Mouse (Mus musculus): ENCODE results near the gene Elp4. TPM values are rescaled to one million over a fixed set of nuclear protein-coding genes. Genes with fewer than 3 reads are reported as not detected.

Gene Elp4
- polyA plus RNA-seq (2014; fragmentation: Nextera tagmentation; extraction: Ambion mirVana) = 34.2 and 40.4 TPM in 2 replicates

DNA sequence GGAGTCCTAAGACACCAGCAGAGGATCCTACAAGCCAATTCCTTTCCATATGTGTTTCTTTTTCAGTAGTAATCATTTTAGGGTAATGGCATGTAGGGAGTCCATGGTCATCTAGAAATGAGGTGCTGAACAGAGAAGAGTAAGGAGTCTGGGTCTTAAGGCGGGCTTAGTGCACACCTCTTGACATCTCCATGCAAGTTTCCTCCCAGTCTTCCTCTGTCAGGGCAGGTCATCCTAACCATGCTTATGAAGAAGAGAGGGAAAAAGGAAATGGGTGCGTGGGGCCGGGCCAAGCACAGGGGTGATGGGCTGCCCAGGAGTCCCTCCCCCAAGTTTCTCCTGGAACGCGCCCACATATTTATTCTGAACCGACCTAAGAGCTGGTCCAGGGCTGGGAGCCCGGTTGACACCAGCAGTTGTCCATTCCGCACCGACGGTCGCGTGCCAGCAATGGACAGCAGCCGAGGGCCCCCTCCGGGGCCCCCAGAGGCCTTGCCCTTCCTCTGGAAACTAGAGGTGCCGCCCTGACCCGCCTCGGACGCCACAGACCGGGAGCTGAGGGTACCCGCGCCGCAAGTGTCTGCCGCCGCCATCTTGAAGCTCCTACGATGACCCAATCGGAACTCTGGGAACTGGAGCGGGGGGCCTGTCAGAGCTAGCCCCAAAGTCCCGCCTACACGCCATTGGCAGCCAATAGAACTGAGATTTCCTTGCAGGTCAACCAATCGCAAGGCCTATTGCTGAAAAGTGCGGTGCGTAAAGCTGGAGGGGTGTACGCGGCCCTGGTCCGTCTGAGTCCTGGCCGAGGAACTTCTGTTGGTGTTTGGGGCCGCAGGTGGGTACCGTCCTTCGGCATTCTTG, at the start of gene Elp4, which contains the start of gene Immp1l:
Elp4 (minus strand) TSS at position 669 of the 861 bp plus-strand sequence.
Immp1l (plus strand) TSS at position 743 of the 861 bp plus-strand sequence.
- under 1% methylated on average over 39 of the region's 39 CpGs for whole genome bisulfite sequencing
- peak; percentile 100 for ATAC-seq (ENCODE audit: insufficient number of reproducible peaks, insufficient read depth, low FRiP score, low read depth)
- Histone ChIP-seq H3K36me3 (ENCODE audit: control insufficient read depth, insufficient read depth, low read length) (no peaks in the 10 kb centered on the region; the same call in 1 of the 2 replicates), H3K4me1 (ENCODE audit: control insufficient read depth, insufficient read depth, low read length) (no peaks in the 10 kb centered on the region), H3K27ac (ENCODE audit: low read length) (peak within 1 kb of the TSS; percentile 39; the same call in 1 of the 2 replicates), H3K9ac (replicated peaks; ENCODE audit: low read depth, low read length) (peak within 1 kb of the TSS; percentile 68), H3K4me3 (ENCODE audit: low read depth, low read length) (peak within 1 kb of the TSS; percentile 84), H3K27me3 (ENCODE audit: control insufficient read depth, insufficient read depth, low read length) (no peaks in the 10 kb centered on the region), H3K9me3 (ENCODE audit: control insufficient read depth, low read depth, low read length) (no peaks in the 10 kb centered on the region), H3K4me2 (replicated peaks; ENCODE audit: low read depth, low read length) (peak within 1 kb of the TSS; percentile 74)

DNA sequence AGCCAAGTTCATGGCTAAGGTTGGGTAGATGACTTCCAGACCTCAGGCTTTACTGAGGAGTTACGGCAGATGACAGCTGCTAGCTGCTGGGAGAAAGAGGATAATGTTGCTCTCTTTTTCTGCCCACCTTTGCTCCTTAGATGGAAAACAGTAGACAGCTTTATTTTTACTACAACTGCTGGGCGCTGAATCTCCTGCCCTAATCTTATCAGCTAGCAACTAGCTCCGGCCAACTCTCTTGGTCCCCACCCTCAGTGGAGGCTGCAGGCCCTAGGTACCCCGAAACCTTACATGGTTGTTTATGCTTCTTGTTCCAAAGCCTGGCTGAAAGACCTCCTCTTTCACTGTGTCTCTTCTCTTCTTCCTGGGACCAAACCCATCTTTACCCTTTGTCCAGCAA, 49.5 kb upstream of the Elp4 start:
- WGBS = 84% methylated on average over 4 of the region's 4 CpGs
- Histone ChIP-seq H3K27me3 (ENCODE audit: control insufficient read depth, insufficient read depth, low read length) (no peaks in the 10 kb centered on the region), H3K9ac (replicated peaks; ENCODE audit: low read depth, low read length) (no peak overlapping the region), H3K4me2 (replicated peaks; ENCODE audit: low read depth, low read length) (no peak overlapping the region), H3K4me3 (ENCODE audit: low read depth, low read length) (no peak overlapping the region), H3K36me3 (ENCODE audit: control insufficient read depth, insufficient read depth, low read length) (no peaks in the 10 kb centered on the region), H3K9me3 (ENCODE audit: control insufficient read depth, low read depth, low read length) (no peaks in the 10 kb centered on the region), H3K4me1 (ENCODE audit: control insufficient read depth, insufficient read depth, low read length) (no peaks in the 10 kb centered on the region), H3K27ac (ENCODE audit: low read length) (no peak overlapping the region)
- ATAC-seq (ENCODE audit: insufficient number of reproducible peaks, insufficient read depth, low FRiP score, low read depth) = no peak

DNA sequence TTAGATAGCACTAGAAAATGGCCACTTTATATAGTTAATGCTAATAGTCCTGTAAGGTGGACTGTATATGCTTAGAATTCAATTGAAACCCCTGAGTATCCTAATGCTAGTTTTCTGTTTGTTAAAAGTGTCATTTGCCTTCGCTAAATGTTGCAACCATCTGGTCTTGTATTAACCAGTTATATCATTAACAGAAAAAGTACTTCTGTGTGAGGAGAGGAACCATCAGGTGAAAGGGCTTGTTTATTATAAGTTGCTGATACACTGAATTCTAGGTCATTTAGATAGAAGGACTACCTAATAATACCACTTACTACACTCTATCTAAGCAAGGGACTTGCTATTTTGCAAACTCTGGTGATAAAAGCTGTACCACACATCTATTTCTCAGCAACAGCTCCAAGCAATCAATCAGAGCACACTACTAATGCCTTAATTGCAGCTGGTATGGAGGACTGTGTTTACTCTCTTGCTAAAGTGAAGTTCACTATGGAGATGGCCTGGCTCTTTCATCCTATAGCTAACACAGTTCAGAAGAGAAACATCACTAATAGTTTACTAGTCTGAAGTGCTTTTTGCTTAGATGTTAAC, 47.1 kb upstream of the Elp4 start:
- H3K4me2 ChIP-seq (replicated peaks; ENCODE audit: low read depth, low read length) = no peak overlapping the region
- no peaks in the 10 kb centered on the region for H3K9me3 ChIP-seq (ENCODE audit: control insufficient read depth, low read depth, low read length)
- no peak for ATAC-seq (ENCODE audit: insufficient number of reproducible peaks, insufficient read depth, low FRiP score, low read depth)
- H3K36me3 ChIP-seq (ENCODE audit: control insufficient read depth, insufficient read depth, low read length) = no peaks in the 10 kb centered on the region
- H3K27ac ChIP-seq (ENCODE audit: low read length) = no peak overlapping the region
- H3K4me3 ChIP-seq (ENCODE audit: low read depth, low read length) = no peak overlapping the region
- WGBS = 59% methylated on average over 1 of the region's 1 CpGs
- no peaks in the 10 kb centered on the region for H3K27me3 ChIP-seq (ENCODE audit: control insufficient read depth, insufficient read depth, low read length)
- no peak overlapping the region for H3K9ac ChIP-seq (replicated peaks; ENCODE audit: low read depth, low read length)
- no peaks in the 10 kb centered on the region for H3K4me1 ChIP-seq (ENCODE audit: control insufficient read depth, insufficient read depth, low read length)

DNA sequence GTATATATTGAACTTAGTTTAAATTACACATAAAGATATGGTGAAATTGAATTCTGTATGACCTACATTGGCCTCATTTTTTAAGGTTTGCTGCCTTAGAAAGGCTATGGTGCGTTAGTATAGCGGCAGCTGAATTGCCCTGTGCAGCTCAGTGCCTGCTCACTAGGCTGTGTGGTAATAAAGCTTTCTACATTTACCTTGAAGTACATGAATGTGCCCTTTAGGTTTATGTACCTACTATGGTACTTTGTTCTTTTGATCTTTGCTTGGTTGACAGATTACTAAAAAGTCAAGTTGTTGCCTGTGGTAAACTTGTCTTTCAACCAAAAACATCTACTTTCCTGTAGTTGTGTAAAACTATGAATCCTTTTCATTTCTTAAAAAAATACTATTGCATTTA, 45.8 kb upstream of the Elp4 start:
- Histone ChIP-seq H3K27me3 (ENCODE audit: control insufficient read depth, insufficient read depth, low read length) (no peaks in the 10 kb centered on the region), H3K4me2 (replicated peaks; ENCODE audit: low read depth, low read length) (no peak overlapping the region), H3K4me1 (ENCODE audit: control insufficient read depth, insufficient read depth, low read length) (no peaks in the 10 kb centered on the region), H3K9me3 (ENCODE audit: control insufficient read depth, low read depth, low read length) (no peaks in the 10 kb centered on the region), H3K36me3 (ENCODE audit: control insufficient read depth, insufficient read depth, low read length) (no peaks in the 10 kb centered on the region), H3K27ac (ENCODE audit: low read length) (no peak overlapping the region), H3K4me3 (ENCODE audit: low read depth, low read length) (no peak overlapping the region), H3K9ac (replicated peaks; ENCODE audit: low read depth, low read length) (no peak overlapping the region)
- WGBS = 94% methylated on average over 2 of the region's 2 CpGs
- no peak for ATAC-seq (ENCODE audit: insufficient number of reproducible peaks, insufficient read depth, low FRiP score, low read depth)

DNA sequence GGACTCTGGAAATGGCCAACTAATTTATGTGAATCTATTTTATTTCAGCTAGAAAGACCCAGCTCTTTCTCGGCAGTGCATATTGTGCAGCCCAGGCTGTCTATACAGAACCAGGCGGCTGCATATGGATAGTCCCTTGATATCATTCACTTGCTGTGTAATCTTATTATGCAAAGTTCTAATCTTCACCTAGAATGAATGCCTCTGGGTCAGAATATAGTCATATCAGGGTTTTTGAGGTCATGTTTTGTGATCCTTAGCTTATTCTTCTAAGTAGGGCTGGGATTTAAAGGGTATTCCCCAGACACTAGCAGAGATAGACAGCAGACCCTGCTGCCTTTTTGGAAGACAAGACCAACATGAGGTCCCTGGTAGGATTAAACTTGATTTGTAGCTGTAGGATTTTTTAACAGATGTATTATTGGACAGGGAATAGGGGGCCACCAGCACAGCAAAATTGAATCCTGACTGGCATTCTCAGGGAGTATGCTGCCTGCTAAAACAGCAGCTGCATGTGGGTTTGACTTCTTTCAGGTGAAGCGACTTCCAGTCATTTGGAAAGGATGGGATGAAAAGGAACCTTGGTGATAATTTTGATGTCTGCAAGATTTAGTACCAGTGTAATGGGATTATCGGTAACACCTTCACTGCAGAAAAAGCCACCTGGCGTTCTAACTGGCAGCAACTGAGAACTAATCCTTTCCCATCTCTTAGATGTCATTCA, 13.4 kb upstream of the Elp4 start:
- Histone ChIP-seq H3K27ac (ENCODE audit: low read length) (no peak overlapping the region), H3K4me2 (replicated peaks; ENCODE audit: low read depth, low read length) (no peak overlapping the region), H3K36me3 (ENCODE audit: control insufficient read depth, insufficient read depth, low read length) (no peaks in the 10 kb centered on the region), H3K4me1 (ENCODE audit: control insufficient read depth, insufficient read depth, low read length) (no peaks in the 10 kb centered on the region), H3K9me3 (ENCODE audit: control insufficient read depth, low read depth, low read length) (no peaks in the 10 kb centered on the region), H3K27me3 (ENCODE audit: control insufficient read depth, insufficient read depth, low read length) (no peaks in the 10 kb centered on the region), H3K9ac (replicated peaks; ENCODE audit: low read depth, low read length) (no peak overlapping the region), H3K4me3 (ENCODE audit: low read depth, low read length) (no peak overlapping the region)
- WGBS = 75% methylated on average over 5 of the region's 5 CpGs
- no peak for ATAC-seq (ENCODE audit: insufficient number of reproducible peaks, insufficient read depth, low FRiP score, low read depth)

DNA sequence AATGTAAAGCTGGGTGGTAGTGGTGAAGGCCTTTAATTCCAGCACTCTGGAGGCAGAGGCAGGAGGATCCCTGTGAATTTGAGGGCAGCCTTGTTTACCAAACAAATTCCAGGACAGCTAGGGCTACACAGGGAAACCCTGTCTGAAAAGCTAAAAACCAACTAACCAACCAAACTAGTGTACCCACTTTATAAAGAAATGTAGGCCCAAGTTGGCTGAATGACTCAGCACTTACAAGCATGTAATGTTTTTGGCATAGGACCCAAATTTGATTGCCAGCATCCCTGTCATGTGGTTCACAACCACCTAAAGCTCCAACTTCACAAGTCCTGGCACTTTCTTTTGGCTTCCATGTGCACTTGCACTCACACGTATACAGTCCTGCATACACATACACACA, 12.3 kb upstream of the Elp4 start:
- H3K27me3 ChIP-seq (ENCODE audit: control insufficient read depth, insufficient read depth, low read length) = no peaks in the 10 kb centered on the region
- H3K27ac ChIP-seq (ENCODE audit: low read length) = no peak overlapping the region
- no peak overlapping the region for H3K4me2 ChIP-seq (replicated peaks; ENCODE audit: low read depth, low read length)
- no peak overlapping the region for H3K4me3 ChIP-seq (ENCODE audit: low read depth, low read length)
- H3K36me3 ChIP-seq (ENCODE audit: control insufficient read depth, insufficient read depth, low read length) = no peaks in the 10 kb centered on the region
- no peak overlapping the region for H3K9ac ChIP-seq (replicated peaks; ENCODE audit: low read depth, low read length)
- ATAC-seq (ENCODE audit: insufficient number of reproducible peaks, insufficient read depth, low FRiP score, low read depth) = no peak
- no peaks in the 10 kb centered on the region for H3K9me3 ChIP-seq (ENCODE audit: control insufficient read depth, low read depth, low read length)
- 89% methylated on average over 1 of the region's 1 CpGs for WGBS
- no peaks in the 10 kb centered on the region for H3K4me1 ChIP-seq (ENCODE audit: control insufficient read depth, insufficient read depth, low read length)

DNA sequence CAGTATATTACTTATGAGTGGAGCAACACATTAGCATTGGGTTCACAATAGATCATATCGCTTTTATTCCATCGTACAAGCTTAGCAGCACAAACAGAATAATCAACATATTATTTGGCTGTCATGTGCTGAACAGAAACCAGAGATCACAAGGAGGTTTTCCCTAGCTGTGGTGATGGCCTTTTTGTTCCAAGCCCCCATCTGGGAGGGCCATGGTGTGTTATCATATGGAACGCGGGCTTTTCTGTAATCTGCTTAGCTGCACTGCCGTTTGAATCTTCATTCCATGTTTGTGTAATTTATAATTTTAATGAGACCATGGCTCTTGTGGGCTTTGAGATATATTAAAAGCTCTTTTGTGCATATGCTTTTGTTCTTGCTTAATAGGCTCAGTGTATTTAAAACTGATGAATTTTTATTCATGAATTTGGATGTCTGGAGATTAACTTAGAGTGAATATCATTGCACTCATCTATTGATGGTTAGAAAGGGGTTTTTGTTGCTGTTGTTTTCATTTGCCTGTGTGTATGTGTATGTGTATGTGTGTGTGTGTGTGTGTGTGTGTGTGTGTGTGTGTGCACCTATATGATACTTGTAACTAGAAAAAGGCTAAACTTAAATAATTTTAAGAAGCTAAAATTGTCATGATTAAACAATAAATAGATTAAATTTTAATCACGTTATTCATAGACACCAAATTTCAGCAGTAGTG, 9.4 kb upstream of the Elp4 start:
- H3K27me3 ChIP-seq (ENCODE audit: control insufficient read depth, insufficient read depth, low read length) = no peaks in the 10 kb centered on the region
- ATAC-seq (ENCODE audit: insufficient number of reproducible peaks, insufficient read depth, low FRiP score, low read depth) = no peak
- no peak overlapping the region for H3K4me2 ChIP-seq (replicated peaks; ENCODE audit: low read depth, low read length)
- no peak overlapping the region for H3K4me3 ChIP-seq (ENCODE audit: low read depth, low read length)
- H3K27ac ChIP-seq (ENCODE audit: low read length) = no peak overlapping the region
- H3K4me1 ChIP-seq (ENCODE audit: control insufficient read depth, insufficient read depth, low read length) = no peaks in the 10 kb centered on the region
- WGBS = 84% methylated on average over 6 of the region's 6 CpGs
- H3K36me3 ChIP-seq (ENCODE audit: control insufficient read depth, insufficient read depth, low read length) = 0 out of 2 replicates have a peak, but pooled peaks cover 5% of the 10 kb centered on the region
- no peak overlapping the region for H3K9ac ChIP-seq (replicated peaks; ENCODE audit: low read depth, low read length)
- no peaks in the 10 kb centered on the region for H3K9me3 ChIP-seq (ENCODE audit: control insufficient read depth, low read depth, low read length)

DNA sequence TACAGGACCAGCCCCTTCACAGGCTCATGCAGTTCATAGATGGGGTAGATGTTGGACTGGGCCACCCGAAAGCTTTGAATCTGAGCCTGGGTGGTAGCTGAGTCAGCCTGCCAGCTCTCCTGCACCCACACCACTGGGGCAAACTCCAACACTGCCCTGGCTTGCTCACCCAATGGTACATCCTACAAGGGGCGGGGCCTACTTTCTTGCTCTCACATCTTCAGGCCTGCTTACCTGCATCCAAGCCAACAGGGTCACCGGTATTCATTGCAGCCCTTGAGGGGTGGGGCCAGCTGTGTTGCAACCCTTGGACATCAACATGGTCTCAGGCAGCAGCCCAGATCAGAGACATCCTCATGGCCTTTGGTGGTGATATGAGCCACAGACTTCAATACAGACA, 6.2 kb upstream of the Elp4 start:
- Histone ChIP-seq H3K9ac (replicated peaks; ENCODE audit: low read depth, low read length) (no peak overlapping the region), H3K27ac (ENCODE audit: low read length) (no peak overlapping the region), H3K36me3 (ENCODE audit: control insufficient read depth, insufficient read depth, low read length) (peaks cover 5% of the 10 kb centered on the region; the same call in 1 of the 2 replicates), H3K27me3 (ENCODE audit: control insufficient read depth, insufficient read depth, low read length) (no peaks in the 10 kb centered on the region), H3K9me3 (ENCODE audit: control insufficient read depth, low read depth, low read length) (no peaks in the 10 kb centered on the region), H3K4me1 (ENCODE audit: control insufficient read depth, insufficient read depth, low read length) (no peaks in the 10 kb centered on the region), H3K4me3 (ENCODE audit: low read depth, low read length) (no peak overlapping the region), H3K4me2 (replicated peaks; ENCODE audit: low read depth, low read length) (no peak overlapping the region)
- no peak for ATAC-seq (ENCODE audit: insufficient number of reproducible peaks, insufficient read depth, low FRiP score, low read depth)
- 86% methylated on average over 3 of the region's 3 CpGs for WGBS
